Mouse (Mus musculus) ES-Bruce4 (cell line): ENCODE data around the gene Gprin1.

Experiments used
- CTCF ChIP-seq: IDR thresholded peaks from one replicate; pipeline ENCODE4 v1.8.1; 2011; ENCODE audit warnings: low read depth, low read length
- EP300 ChIP-seq: IDR thresholded peaks from 2 replicates; pipeline ENCODE4 v1.6.1; 2011; ENCODE audit warnings: low read depth, low read length; ENCODE audit not compliant: insufficient read depth
- POLR2A ChIP-seq: IDR thresholded peaks from one replicate; pipeline ENCODE4 v1.8.1; 2011; ENCODE audit warnings: low read length; ENCODE audit not compliant: insufficient read depth

GRCm38 (mm10) chr13:54760164-54760795 is 10.6 kb upstream of the Gprin1 start:
- TF ChIP-seq EP300 (no peak), CTCF (no peak), POLR2A (no peak)
